Mouse (Mus musculus): ENCODE measurements around the gene Fam57b.

Fam57b gene

GRCm38 (mm10) chr7:126797411-126798126, at the start of gene Fam57b:
Gene Fam57b, plus strand, starts transcription at chr7:126797668.
- DNase-seq (ENCODE audit: low spot score in 2 of 2): no peak

GRCm38 (mm10) chr7:126748824-126749223, 48.6 kb upstream of the Fam57b start:
- no peak for DNase-seq (ENCODE audit: low spot score in 2 of 2)

GRCm38 (mm10) chr7:126749582-126750343, 47.7 kb upstream of the Fam57b start:
- DNase-seq (ENCODE audit: low spot score in 2 of 2): no peak

- peak in 1 of 2 experiments; percentile 64 for DNase-seq (ENCODE audit: low spot score in 2 of 2)
These were observed 42.6 kb upstream of the Fam57b start for GRCm38 (mm10) chr7:126754866-126755265.

DNA sequence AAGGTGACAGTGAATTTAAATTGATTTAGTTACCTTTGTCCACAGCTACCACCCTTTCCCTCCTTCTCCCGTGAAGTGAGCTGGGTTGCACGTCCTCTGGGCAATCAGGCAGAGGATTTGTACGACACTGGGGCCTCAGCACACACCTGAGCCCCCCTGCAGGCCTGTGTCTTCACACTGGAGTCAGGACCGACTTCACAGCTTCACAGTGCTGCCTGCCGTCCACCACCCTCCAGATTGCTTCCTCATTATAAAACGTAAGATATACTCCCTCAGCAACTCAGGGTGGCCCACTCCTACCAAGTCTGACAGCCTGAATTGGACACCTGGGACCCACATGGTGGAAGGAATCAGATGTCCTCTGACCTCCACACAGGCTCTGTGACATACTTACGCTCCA, 38.9 kb upstream of the Fam57b start:
- DNase-seq (ENCODE audit: low spot score in 2 of 2): no peak

DNA sequence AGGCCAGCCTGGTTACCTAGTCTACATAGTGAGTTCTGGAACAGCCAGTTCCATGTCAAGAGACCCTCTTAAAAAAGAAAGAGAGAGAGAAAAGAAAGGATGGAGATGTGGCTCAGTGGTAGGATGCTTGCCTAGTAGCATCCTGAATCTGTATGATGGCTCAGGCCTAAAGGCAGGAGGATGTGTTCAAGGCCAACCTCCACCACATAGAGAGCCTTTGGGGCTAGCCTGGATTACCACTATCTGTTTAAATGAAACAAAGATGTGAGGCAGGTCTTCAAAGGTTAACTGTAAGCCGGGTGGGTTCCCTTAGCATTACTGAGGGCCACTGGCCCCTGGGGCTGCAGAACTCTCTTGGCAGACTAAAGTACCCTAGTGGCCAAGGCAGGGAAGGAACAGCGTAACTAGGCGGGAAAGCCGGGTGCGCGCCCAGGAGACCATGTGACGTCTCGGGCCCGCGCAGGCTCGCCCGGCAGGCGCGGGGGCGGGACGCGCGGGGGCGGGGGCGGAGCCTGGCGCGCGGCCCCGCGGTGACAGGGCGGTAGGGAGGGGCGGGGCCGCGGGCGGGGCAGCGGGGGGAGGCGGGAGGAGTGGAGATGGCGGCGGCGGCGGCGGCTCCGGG, 38.3 kb upstream of the Fam57b start, which contains the start of gene Mapk3:
Gene Mapk3 (plus strand): TSS at position 552 of the 622 bp plus-strand sequence.
- DNase-seq (ENCODE audit: low spot score in 2 of 2): peak; percentile 82 to 83

GRCm38 (mm10) chr7:126759672-126760390, 37.6 kb upstream of the Fam57b start:
- no peak for DNase-seq (ENCODE audit: low spot score in 2 of 2)

GRCm38 (mm10) chr7:126760391-126760802, 37.1 kb upstream of the Fam57b start:
- DNase-seq (ENCODE audit: low spot score in 2 of 2): no peak

DNA sequence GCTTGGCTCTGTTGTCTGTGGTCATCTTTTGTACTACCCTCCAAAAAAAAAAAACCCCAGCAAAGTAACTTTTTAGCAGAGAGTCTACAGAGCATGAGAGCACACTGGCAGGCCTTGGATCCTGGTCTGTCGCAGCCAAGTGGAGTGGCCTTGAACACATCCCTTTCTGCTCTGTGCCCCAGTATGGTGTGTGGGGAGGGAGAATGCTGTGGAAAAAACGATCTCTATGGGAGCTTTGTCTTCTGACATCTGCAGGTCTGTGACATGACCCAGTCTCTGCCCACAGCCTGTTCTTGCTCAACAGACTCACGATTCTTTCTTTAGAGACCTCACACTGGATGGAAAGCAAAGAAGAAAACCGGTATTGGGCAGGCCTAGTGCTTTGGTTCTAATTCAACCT, 36.5 kb upstream of the Fam57b start:
- no peak for DNase-seq (ENCODE audit: low spot score in 2 of 2)

DNA sequence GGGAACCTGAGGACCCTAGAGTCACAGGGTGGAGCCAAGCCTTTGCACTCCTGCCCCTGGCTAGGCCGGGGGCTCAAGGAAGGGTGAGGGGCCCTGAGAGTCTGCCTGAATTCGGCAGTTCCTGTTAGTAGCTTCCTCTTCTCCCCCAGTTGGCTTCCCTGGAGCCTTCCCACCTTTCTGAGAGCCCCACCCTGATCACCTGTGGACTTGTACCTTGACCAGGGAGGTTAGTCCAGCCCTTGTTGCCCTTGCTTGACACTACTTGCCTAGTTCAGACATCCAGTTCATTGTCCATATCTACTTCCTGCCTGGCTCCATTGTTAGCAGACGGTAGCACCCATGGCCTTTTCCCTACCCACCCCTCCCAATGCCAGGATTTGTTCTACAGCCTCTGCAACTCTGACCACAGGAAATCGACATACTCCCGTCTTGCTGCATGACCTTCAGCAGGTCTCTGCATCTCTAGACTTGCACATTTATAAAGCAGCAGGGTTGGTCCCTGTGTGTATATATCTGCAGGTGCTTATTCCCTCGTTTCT, 35.9 kb upstream of the Fam57b start:
- no peak for DNase-seq (ENCODE audit: low spot score in 2 of 2)

- no peak for DNase-seq (ENCODE audit: low spot score in 2 of 2)
These were observed 34.9 kb upstream of the Fam57b start for GRCm38 (mm10) chr7:126762471-126763008.

DNA sequence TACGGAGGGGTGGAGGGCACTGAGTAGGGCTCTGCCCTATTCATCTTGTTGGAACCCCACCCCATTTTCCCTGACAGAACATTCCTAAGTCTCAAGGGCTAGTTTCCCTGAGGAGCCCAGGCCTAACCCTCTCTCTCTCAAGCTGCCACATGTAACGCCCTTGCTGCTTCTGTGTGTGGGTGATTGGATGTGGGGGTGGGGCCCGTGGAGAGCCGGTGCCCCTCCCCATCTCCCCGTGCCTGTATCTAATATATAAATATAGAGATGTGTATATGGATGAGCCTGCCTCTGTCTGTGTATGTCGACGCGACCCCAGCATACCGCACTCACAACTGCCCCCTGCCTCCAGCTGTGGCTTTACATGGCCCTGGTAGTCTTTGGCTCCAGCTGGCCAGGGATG, 31.9 kb upstream of the Fam57b start:
- DNase-seq (ENCODE audit: low spot score in 2 of 2): no peak

DNA sequence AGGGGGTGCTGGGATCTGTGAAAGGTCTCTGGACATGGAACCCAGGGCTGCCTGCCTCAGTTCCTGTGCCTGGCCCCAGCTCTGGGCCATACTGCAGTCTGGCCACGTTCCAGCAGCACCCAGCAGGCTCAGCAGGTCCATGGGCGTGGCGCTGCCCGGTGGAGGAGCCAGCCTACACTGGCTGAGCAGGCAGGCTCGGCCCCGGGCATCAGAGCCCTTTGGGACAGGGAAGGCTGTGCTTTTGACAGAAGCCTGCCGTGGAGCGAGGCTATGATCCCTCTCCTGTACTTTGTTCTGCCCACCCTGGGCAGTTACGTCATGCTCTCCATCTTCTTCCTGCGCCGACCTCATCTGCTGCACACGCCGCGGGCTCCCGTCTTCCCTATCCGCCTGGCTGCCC, 31.3 kb upstream of the Fam57b start, which contains the start of gene Gdpd3:
Gene Gdpd3 (plus strand): TSS at position 134 of the 400 bp plus-strand sequence.
- DNase-seq (ENCODE audit: low spot score in 2 of 2): no peak

- DNase-seq (ENCODE audit: low spot score in 2 of 2): no peak
These were observed 30.5 kb upstream of the Fam57b start for GRCm38 (mm10) chr7:126767001-126767400.

- DNase-seq (ENCODE audit: low spot score in 2 of 2): no peak
These were observed 26.7 kb upstream of the Fam57b start for GRCm38 (mm10) chr7:126770784-126771183.

DNA sequence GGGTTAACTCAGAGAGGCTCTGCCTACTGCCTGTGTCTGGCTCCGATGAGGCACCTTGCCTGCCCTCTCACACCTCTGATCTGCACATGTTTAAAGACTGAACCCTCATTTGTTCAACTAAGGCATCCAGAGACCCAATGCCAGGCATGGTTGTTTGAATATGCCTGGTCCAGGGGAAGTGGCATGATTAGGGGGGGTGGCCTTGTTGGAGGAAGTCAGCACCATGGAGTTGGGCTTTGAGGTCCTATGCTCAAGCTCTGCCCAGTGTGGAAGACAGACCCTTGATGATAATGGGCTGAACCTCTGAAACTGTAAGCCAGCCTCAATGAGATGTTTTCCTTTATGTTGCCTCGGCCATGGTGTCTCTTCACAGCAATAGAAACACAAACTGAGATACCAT, 24.1 kb upstream of the Fam57b start:
- no peak for DNase-seq (ENCODE audit: low spot score in 2 of 2)

GRCm38 (mm10) chr7:126774463-126774862, 23.0 kb upstream of the Fam57b start:
- DNase-seq (ENCODE audit: low spot score in 2 of 2): no peak

DNA sequence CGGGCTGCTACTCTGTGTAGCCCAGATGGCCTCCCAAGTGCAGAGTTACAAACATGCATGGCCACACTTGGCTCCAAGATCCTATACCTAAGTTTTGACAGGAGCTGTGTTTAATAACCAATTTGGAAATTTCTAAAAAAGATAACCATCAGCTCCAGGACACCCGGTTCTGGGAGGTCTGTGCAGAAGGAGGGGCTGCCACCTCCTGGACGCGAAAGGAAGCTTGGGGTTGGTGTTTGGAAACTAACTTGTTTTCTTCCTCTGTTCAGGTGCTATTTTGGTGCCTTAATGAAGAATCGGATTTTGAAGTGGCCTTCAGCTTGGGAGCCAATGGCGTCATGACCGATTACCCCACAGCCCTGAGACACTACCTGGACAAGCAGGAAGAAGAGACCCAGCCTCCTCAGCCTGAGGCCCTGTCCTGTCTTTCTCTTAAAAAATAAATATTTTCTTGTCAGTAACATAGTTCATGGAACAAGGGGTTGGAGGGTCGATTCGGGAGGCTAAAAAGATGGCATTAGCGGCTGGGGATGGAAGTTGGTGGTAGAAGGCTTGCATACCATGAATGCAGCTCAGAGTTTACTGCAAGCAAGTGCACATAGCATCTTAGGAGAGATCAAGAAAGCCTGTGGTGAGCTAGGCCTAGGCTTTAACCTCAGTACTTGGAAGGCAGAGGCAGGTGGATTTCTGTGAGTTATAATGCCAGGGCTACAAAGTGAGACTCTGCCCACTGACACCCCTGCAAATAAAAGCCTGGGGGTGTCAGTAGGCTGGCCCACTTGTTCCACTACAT, 22.1 kb upstream of the Fam57b start:
- no peak for DNase-seq (ENCODE audit: low spot score in 2 of 2)

- no peak for DNase-seq (ENCODE audit: low spot score in 2 of 2)
These were observed 21.6 kb upstream of the Fam57b start for GRCm38 (mm10) chr7:126775978-126776234.

DNA sequence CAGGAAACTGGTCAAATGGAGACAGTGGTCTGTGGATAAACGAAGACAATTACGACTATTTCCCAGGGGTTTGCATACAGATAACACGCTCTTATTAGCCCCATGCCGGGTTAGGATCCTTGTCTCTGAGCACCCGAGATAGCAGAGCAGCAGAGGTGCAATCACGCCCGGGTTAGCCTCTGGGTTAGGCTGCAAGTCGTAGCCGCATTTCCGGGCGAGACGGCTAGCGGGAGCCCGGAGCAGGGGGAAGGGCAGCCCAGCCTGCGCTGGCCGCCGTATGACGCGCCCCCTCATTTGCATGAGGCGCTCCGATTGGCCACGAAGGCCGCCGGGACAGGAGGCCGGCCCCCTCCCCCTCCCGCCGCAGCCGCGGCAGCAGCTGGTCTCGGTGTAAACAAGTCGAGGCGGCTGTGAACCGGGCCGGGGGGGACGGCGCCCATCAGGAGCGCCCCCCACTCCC, 20.8 kb upstream of the Fam57b start, which contains the start of gene Ypel3:
Gene Ypel3 (plus strand): TSS at position 358 of the 460 bp plus-strand sequence.
- DNase-seq (ENCODE audit: low spot score in 2 of 2): peak; percentile 88 to 92

DNA sequence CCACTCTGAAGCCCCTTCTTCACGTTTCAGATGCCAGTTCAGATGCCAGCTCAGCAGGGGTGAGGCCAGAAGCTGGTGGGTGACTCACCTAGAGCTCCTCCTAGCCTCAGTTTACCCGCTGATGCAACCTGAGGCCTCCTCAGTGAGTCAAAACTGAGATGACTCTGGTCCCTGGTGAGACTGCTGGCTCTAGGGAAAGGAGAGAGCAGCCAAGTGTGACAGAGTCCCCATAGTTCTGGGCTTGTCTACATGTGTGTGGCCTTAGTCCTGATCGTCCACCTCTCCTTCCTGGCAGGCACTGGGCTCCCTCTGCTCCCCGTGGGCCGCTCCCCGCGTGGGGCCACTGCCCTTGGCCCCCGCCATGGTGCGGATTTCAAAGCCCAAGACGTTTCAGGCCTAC, 20.0 kb upstream of the Fam57b start:
- DNase-seq (ENCODE audit: low spot score in 2 of 2): no peak
